Mouse (Mus musculus): Measurements from ENCODE around the gene Nobox. TPM values are rescaled to one million over a fixed set of nuclear protein-coding genes. Genes with fewer than 3 reads are reported as not detected.

The Nobox gene
- not detected in 2 replicates for polyA plus RNA-seq (2012; ENCODE audit: insufficient read depth, low replicate concordance)

DNA sequence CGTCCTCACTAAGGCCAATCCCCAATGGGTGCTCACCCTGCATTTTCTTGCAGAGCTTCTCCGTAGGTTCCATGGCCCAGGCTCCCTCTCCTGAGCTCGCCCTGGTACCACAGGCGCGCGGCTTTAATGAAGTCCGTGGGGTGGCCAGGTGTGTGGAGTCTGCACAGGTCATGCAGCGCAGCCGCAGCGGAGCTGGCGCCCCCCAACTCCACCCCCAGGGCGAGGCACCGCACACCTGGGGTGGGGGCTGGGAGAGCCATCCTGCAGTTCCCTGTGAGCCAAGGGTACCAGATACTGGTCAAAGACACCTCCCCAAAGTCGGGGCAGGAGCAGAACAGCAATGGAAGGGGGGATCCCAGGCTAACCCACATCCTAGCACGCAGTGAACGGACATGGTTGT is at the start of gene Nobox:
Gene Nobox, minus strand, starts transcription at position 101 of the 400 bp plus-strand sequence.
- Histone ChIP-seq H3K4me1 (peaks cover 4% of the 10 kb centered on the region), H3K36me3 (replicated peaks; ENCODE audit: low read length) (no peaks in the 10 kb centered on the region), H3K9me3 (no peaks in the 10 kb centered on the region), H3K4me3 (replicated peaks) (no peak within 1 kb of the TSS), H3K27me3 (replicated peaks) (peaks cover 6% of the 10 kb centered on the region)
- no peak for TF ChIP-seq GATA1 (IDR thresholded peaks at IDR 0.05; ENCODE audit: borderline replicate concordance, low read length)
- TF ChIP-seq FLI1 (IDR thresholded peaks at IDR 0.05; ENCODE audit: low read length), result no peak

DNA sequence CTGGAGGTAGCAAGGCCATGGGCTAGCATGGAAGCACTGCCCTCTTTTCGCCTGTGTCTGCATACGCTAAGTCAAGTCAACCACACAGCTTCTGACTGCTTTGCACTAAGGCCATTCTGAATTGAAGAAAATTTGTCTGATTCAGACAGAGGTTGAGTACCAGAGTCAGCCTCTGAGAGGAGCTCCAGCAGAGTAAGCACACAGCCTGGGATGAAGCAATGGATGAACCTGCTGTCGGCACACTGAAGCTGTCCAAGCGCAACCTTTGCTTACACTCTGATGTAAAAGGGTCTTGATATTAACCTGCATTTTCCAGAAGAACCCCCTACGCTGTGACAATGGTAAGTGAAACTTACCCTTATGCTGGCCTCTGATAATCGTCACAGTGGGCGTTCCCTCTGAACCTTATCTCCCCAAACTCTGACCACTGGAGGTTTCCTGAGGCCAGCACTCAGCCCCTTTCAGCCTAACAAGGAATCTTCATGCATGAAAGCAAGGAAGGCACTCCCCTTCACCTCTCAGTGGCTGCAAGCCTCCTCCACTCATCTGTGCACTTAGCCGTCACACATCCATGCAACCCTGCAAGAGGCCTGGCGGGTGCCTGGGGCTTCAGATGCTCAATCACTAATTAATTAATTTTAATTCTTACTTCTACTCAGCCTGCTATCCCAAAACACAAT is 45.3 kb upstream of the Nobox start:
- H3K4me1 ChIP-seq, result peaks cover 28% of the 10 kb centered on the region
- TF ChIP-seq GATA1 (IDR thresholded peaks at IDR 0.05; ENCODE audit: borderline replicate concordance, low read length) (no peak), FLI1 (IDR thresholded peaks at IDR 0.05; ENCODE audit: low read length) (no peak)
- H3K9me3 ChIP-seq, result no peaks in the 10 kb centered on the region
- H3K4me3 ChIP-seq (replicated peaks), result peak overlapping the region; percentile 81
- H3K36me3 ChIP-seq (replicated peaks; ENCODE audit: low read length), result no peaks in the 10 kb centered on the region
- no peaks in the 10 kb centered on the region for H3K27me3 ChIP-seq (replicated peaks)

DNA sequence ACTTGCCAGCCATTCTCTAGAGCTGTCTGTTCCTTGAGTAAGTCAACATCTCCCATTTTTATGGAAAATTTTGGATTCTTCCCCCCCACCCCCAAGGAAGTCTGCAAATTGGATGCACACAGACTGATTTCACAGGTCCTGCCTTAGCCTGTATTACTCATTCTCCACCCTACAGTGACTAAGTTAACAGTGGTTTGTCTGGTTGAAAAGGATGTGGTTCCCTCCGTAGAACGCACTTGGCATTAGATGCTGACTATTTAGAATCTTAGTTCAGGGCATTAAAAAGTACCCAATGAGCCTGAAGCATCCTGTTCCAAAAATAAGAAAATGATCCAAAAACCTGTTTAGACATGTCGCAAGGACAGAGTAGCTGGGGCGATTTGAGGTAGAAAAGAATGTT is 44.1 kb upstream of the Nobox start:
- Histone ChIP-seq H3K4me3 (replicated peaks) (no peak overlapping the region), H3K4me1 (peaks cover 35% of the 10 kb centered on the region), H3K9me3 (no peaks in the 10 kb centered on the region), H3K27me3 (replicated peaks) (no peaks in the 10 kb centered on the region), H3K36me3 (replicated peaks; ENCODE audit: low read length) (no peaks in the 10 kb centered on the region)
- no peak for TF ChIP-seq GATA1 (IDR thresholded peaks at IDR 0.05; ENCODE audit: borderline replicate concordance, low read length)
- TF ChIP-seq FLI1 (IDR thresholded peaks at IDR 0.05; ENCODE audit: low read length), result no peak

DNA sequence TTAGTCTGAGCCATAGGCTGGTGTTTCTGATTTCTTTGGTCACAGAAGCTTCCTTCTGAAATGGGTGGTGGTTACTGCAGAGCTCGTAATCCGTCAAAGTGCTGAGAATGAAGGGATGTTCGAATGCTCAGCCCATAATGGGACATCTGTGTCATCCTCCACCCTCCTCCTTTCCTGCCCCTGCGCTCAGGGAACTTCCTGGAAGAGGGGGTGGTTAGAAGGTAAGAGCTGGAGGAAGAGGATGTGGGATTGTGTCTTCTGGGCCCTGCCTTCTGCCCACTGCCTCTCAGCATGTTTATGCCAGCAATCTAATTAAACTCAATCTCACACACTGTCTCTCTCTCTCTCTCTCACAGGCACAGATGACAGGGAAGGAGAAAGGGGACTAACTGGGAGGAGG is 39.7 kb upstream of the Nobox start:
- Histone ChIP-seq H3K4me3 (replicated peaks) (no peak overlapping the region), H3K36me3 (replicated peaks; ENCODE audit: low read length) (peaks cover 3% of the 10 kb centered on the region), H3K27me3 (replicated peaks) (no peaks in the 10 kb centered on the region), H3K4me1 (peaks cover 23% of the 10 kb centered on the region), H3K9me3 (no peaks in the 10 kb centered on the region)
- TF ChIP-seq FLI1 (IDR thresholded peaks at IDR 0.05; ENCODE audit: low read length) (no peak), GATA1 (IDR thresholded peaks at IDR 0.05; ENCODE audit: borderline replicate concordance, low read length) (no peak)

DNA sequence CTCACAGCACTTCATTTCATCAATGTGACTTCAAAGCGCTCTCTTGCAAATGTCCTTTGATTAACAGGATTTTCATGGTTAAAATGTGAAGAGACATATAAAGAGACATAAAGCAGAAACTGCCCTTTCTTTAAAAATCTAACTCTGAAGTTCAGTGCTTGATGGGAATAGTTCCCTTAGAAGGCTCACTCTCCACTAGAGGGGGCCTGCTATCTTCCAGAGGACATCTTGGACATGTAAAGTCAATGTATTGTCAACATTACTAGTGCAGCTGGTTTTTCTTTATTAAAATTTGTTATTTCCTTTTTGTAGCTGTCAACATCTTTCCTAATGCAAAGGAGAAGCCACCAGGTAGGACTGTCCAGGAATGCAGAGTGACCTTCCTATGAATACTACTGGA is 38.3 kb upstream of the Nobox start:
- H3K36me3 ChIP-seq (replicated peaks; ENCODE audit: low read length), result peaks cover 3% of the 10 kb centered on the region
- peaks cover 25% of the 10 kb centered on the region for H3K4me1 ChIP-seq
- TF ChIP-seq FLI1 (IDR thresholded peaks at IDR 0.05; ENCODE audit: low read length), result no peak
- no peak for TF ChIP-seq GATA1 (IDR thresholded peaks at IDR 0.05; ENCODE audit: borderline replicate concordance, low read length)
- H3K4me3 ChIP-seq (replicated peaks), result no peak overlapping the region
- H3K9me3 ChIP-seq, result no peaks in the 10 kb centered on the region
- H3K27me3 ChIP-seq (replicated peaks), result no peaks in the 10 kb centered on the region

DNA sequence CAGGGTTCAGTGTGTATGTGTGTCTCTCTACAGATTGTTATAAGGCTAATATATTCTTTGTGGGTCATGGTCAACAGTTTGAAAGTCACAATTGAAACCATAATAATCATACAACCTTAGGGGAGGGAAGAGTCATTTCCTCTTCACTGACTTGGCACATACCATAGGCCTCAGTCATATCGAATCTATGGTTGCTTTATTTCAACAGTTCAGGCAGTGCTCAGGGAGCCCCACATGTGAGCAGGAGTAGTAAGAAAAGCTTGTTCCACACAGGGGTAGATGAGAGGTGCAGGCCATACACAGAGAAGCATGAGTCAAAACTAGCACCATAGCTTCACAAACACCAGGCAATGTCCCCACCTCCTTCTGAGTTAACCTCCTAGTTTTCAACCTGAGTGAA is 33.7 kb upstream of the Nobox start:
- no peaks in the 10 kb centered on the region for H3K27me3 ChIP-seq (replicated peaks)
- H3K4me3 ChIP-seq (replicated peaks), result no peak overlapping the region
- no peaks in the 10 kb centered on the region for H3K9me3 ChIP-seq
- TF ChIP-seq FLI1 (IDR thresholded peaks at IDR 0.05; ENCODE audit: low read length) (no peak), GATA1 (IDR thresholded peaks at IDR 0.05; ENCODE audit: borderline replicate concordance, low read length) (no peak)
- peaks cover 3% of the 10 kb centered on the region for H3K36me3 ChIP-seq (replicated peaks; ENCODE audit: low read length)
- H3K4me1 ChIP-seq, result peaks cover 19% of the 10 kb centered on the region

DNA sequence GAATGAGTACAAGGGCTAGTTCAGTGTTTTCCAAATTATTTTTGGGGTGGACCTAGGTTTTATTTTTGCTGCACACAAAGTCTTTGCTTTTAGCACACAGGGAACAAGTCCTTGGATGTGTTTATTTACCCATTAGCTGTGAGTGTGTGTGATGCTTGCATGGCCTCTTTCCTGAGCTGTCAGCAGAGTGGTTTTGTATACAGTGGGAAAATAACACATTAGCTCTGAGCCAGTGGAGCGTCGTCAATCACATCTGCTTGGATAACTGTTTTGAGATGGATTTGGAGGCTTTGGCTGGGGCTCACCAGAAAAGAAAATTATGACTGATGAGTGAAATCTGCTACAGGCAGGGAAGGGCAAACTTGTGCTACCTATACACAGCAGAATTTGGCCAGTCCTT is 33.0 kb upstream of the Nobox start:
- TF ChIP-seq GATA1 (IDR thresholded peaks at IDR 0.05; ENCODE audit: borderline replicate concordance, low read length) (no peak), FLI1 (IDR thresholded peaks at IDR 0.05; ENCODE audit: low read length) (no peak)
- peaks cover 3% of the 10 kb centered on the region for H3K36me3 ChIP-seq (replicated peaks; ENCODE audit: low read length)
- no peak overlapping the region for H3K4me3 ChIP-seq (replicated peaks)
- no peaks in the 10 kb centered on the region for H3K27me3 ChIP-seq (replicated peaks)
- no peaks in the 10 kb centered on the region for H3K9me3 ChIP-seq
- H3K4me1 ChIP-seq, result peaks cover 19% of the 10 kb centered on the region

DNA sequence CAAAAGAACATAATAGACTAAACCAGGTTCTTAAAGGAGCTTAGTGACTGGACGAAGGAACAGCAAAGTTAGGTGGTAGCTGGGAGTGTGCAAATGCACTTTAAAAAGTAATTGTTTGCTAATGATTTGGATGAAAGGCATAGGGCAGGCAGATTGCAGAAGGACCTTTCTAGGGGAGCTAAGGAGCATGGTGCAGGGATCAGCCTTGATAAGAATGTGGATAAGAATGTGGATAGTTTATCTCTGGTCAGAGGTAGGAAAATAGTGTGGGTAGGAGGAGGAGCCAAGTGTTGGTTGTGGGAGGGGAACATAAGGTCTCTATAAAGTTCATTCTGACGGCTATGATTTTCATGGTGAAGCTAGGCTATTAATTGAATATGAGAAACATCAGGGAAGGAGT is 29.4 kb upstream of the Nobox start:
- Histone ChIP-seq H3K4me3 (replicated peaks) (no peak overlapping the region), H3K27me3 (replicated peaks) (no peaks in the 10 kb centered on the region), H3K36me3 (replicated peaks; ENCODE audit: low read length) (no peaks in the 10 kb centered on the region), H3K9me3 (no peaks in the 10 kb centered on the region), H3K4me1 (peaks cover 10% of the 10 kb centered on the region)
- no peak for TF ChIP-seq FLI1 (IDR thresholded peaks at IDR 0.05; ENCODE audit: low read length)
- TF ChIP-seq GATA1 (IDR thresholded peaks at IDR 0.05; ENCODE audit: borderline replicate concordance, low read length), result no peak

DNA sequence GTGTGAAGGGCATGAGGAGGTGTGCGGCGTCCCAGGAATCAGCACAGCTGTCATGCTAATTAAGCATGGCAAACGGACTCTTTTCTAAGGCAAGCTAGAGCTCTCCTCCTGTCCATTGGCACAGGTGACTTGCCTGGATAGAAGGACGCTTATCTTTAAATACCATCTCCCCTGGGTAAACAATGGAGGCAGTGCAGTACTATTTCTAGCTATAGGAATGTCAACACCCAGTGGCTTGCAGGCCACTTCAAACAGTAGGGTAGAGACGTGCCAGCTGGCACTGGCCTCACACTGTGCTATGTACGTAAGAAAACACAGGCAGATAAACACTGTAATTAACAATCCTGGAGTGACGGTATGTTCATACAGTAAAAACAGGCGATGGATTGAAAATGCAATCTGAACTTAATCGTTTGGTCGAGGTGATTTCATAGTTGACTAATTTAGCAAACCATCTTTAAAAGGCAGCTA is 28.2 kb upstream of the Nobox start:
- TF ChIP-seq GATA1 (IDR thresholded peaks at IDR 0.05; ENCODE audit: borderline replicate concordance, low read length) (no peak), FLI1 (IDR thresholded peaks at IDR 0.05; ENCODE audit: low read length) (no peak)
- Histone ChIP-seq H3K36me3 (replicated peaks; ENCODE audit: low read length) (no peaks in the 10 kb centered on the region), H3K9me3 (no peaks in the 10 kb centered on the region), H3K4me3 (replicated peaks) (no peak overlapping the region), H3K4me1 (peaks cover 4% of the 10 kb centered on the region; the same call in 1 of the 2 replicates), H3K27me3 (replicated peaks) (no peaks in the 10 kb centered on the region)

DNA sequence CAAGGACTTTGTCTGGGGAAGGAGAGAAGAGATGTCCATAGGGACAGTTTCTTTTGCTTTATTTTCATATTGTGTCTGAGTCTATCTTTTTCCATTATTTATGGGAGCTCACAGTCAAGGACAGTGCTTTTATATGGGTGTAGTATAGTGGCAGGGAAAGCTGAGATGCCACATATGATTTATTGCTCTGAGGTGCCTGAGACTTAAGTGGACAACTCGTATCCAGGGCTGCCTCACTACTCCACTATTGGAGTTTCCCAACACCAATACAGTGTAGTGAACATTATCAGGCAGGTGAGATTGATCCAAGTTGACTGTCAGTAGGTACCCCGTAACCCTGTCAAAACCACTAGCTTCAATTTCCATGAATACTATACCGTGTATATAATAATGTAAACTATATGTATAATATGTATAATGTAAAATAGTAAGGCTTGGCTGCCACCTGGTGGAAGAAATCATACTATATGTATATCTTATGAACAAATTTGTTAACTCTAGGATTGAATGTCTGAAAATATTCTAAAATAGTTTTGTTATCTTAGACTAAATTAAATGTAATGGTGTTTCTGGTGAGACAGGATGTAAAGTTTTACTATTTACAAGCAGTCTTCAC is 26.4 kb upstream of the Nobox start:
- H3K4me1 ChIP-seq, result peaks cover 4% of the 10 kb centered on the region; the same call in 1 of the 2 replicates
- TF ChIP-seq FLI1 (IDR thresholded peaks at IDR 0.05; ENCODE audit: low read length) (no peak), GATA1 (IDR thresholded peaks at IDR 0.05; ENCODE audit: borderline replicate concordance, low read length) (no peak)
- no peaks in the 10 kb centered on the region for H3K27me3 ChIP-seq (replicated peaks)
- no peaks in the 10 kb centered on the region for H3K36me3 ChIP-seq (replicated peaks; ENCODE audit: low read length)
- H3K9me3 ChIP-seq, result no peaks in the 10 kb centered on the region
- H3K4me3 ChIP-seq (replicated peaks), result no peak overlapping the region
